Comparison of ENCODE assay signal across 10 mouse cellular contexts in the genomic region with DNA sequence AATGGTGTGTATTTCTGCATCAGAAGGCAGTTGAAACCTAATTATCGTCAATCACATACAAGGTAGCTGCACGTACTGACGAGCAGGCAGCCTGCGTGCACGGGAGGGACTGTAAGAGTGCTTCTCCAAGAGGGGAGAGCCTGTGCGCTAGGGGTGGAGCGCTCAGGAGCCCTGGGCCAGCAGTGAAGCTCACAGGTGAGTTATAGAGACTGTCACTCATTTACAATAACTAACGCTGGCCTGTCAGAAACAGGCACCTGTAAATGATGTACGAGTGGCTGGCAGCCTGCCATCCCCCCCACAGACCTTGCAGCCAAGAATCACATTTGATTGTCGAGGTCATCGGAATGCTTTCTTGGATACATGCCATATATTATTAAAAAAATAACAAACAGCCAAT.
DNase-seq lines count a peak whose midpoint lies in the region; ATAC-seq lines count a peak whose summit lies in the region.
"Had no signal": no experiment of that assay in that cellular context is flagged by ENCODE, and none has a peak within 500 bp of the region (broad histone marks: within the 10 kb centered on the region; RNA-seq: fewer than 3 reads in every experiment).

No protein-coding gene starts in this region.

- no peaks in the 10 kb centered on the region for H3K36me3 ChIP-seq in lung, embryonic 16.5 days (ENCODE audit: control insufficient read depth, insufficient read depth, low read length)
- no peaks in the 10 kb centered on the region for H3K36me3 ChIP-seq in heart, embryonic 13.5 days
- no peaks in the 10 kb centered on the region for H3K36me3 ChIP-seq in stomach, embryonic 14.5 days (ENCODE audit: control insufficient read depth, insufficient read depth, low read length)

- H3K9me3 ChIP-seq in lung, embryonic 16.5 days (ENCODE audit: control insufficient read depth, low read length) = no peaks in the 10 kb centered on the region
- no peaks in the 10 kb centered on the region for H3K9me3 ChIP-seq in heart, embryonic 13.5 days
- no peaks in the 10 kb centered on the region for H3K9me3 ChIP-seq in stomach, embryonic 14.5 days (ENCODE audit: control insufficient read depth, low read depth, low read length)
- H3K9me3 ChIP-seq: megakaryocyte, embryonic 14.5 days had no signal

- no peak for DNase-seq in lung, postnatal 14 days
- peak; percentile 79 for DNase-seq in kidney, postnatal 10 days
- no peak for DNase-seq in urinary bladder, postnatal 14 days (ENCODE audit: low spot score)
- DNase-seq in urinary bladder, postnatal 4 days (ENCODE audit: low spot score in 2 of 2) = no peak

- H3K4me1 ChIP-seq in lung, embryonic 16.5 days (replicated peaks; ENCODE audit: control insufficient read depth, insufficient read depth, low read length) = peaks cover 4% of the 10 kb centered on the region
- peaks cover 22% of the 10 kb centered on the region for H3K4me1 ChIP-seq in heart, embryonic 13.5 days
- no peaks in the 10 kb centered on the region; the same call in 1 of the 2 replicates for H3K4me1 ChIP-seq in stomach, embryonic 14.5 days (ENCODE audit: control insufficient read depth, insufficient read depth, low read length)
- H3K4me1 ChIP-seq: megakaryocyte, embryonic 14.5 days had no signal

- H3K27ac ChIP-seq in lung, embryonic 16.5 days (ENCODE audit: low read length) = no peak overlapping the region
- H3K27ac ChIP-seq in heart, embryonic 13.5 days (replicated peaks) = peak overlapping the region; percentile 32
- no peak overlapping the region for H3K27ac ChIP-seq in stomach, embryonic 14.5 days (ENCODE audit: low read length)

- peak; percentile 59; the same call in 1 of the 2 replicates for ATAC-seq in lung, embryonic 16.5 days (ENCODE audit: low read depth)
- ATAC-seq in heart, embryonic 13.5 days (ENCODE audit: extremely low read depth, insufficient number of reproducible peaks, low FRiP score, low TSS enrichment) = no peak
- ATAC-seq in stomach, embryonic 14.5 days (ENCODE audit: insufficient number of reproducible peaks, insufficient read depth, low FRiP score, low read depth) = peak; percentile 33; the same call in 1 of the 2 replicates
- ATAC-seq in frontal cortex, adult (ENCODE audit: low TSS enrichment) = no peak

- H3K9ac ChIP-seq in lung, embryonic 16.5 days (ENCODE audit: low read length) = no peak overlapping the region
- peak overlapping the region; percentile 44; the same call in 1 of the 2 replicates for H3K9ac ChIP-seq in heart, embryonic 13.5 days
- no peak overlapping the region for H3K9ac ChIP-seq in stomach, embryonic 14.5 days (replicated peaks; ENCODE audit: low read depth, low read length)

- H3K4me2 ChIP-seq in lung, embryonic 16.5 days (ENCODE audit: low read depth, low read length) = peak overlapping the region; percentile 1; the same call in 1 of the 2 replicates
- H3K4me2 ChIP-seq in heart, embryonic 13.5 days = peak overlapping the region; percentile 38
- H3K4me2 ChIP-seq in stomach, embryonic 14.5 days (replicated peaks; ENCODE audit: low read depth, low read length) = no peak overlapping the region

- H3K27me3 ChIP-seq in lung, embryonic 16.5 days (ENCODE audit: control insufficient read depth, insufficient read depth, low read depth, low read length) = peaks cover 14% of the 10 kb centered on the region; the same call in 1 of the 2 replicates
- peaks cover 9% of the 10 kb centered on the region for H3K27me3 ChIP-seq in heart, embryonic 13.5 days (replicated peaks)
- H3K27me3 ChIP-seq in stomach, embryonic 14.5 days (ENCODE audit: control insufficient read depth, insufficient read depth, low read length) = no peaks in the 10 kb centered on the region

- 17% methylated on average over 11 of the region's 11 CpGs for WGBS in lung, embryonic 16.5 days
- 41% methylated on average over 11 of the region's 11 CpGs for WGBS in heart, embryonic 13.5 days
- 33% methylated on average over 11 of the region's 11 CpGs for WGBS in stomach, embryonic 14.5 days

- no peak overlapping the region for H3K4me3 ChIP-seq in lung, embryonic 16.5 days (ENCODE audit: low read length)
- H3K4me3 ChIP-seq in heart, embryonic 13.5 days = no peak overlapping the region
- no peak overlapping the region for H3K4me3 ChIP-seq in stomach, embryonic 14.5 days (ENCODE audit: low read depth, low read length)
- H3K4me3 ChIP-seq: erythroblast, embryonic 14.5 days; megakaryocyte, embryonic 14.5 days had no signal

Comparison
In these comparisons a context has a peak if more than half of its experiments do, and no peak if none do; other contexts are left out.
1. ATAC-seq: peak in lung, embryonic 16.5 days (single experiment) and stomach, embryonic 14.5 days (single experiment); none in heart, embryonic 13.5 days (single experiment) and frontal cortex, adult (single experiment).